Mouse (Mus musculus): ENCODE results near the gene Zmym2. TPM values are rescaled to one million over a fixed set of nuclear protein-coding genes. Genes with fewer than 3 reads are reported as not detected.

Zmym2 gene
- total RNA-seq, 2 experiments from 2014 or later, result 23.9 to 70.2 TPM

DNA sequence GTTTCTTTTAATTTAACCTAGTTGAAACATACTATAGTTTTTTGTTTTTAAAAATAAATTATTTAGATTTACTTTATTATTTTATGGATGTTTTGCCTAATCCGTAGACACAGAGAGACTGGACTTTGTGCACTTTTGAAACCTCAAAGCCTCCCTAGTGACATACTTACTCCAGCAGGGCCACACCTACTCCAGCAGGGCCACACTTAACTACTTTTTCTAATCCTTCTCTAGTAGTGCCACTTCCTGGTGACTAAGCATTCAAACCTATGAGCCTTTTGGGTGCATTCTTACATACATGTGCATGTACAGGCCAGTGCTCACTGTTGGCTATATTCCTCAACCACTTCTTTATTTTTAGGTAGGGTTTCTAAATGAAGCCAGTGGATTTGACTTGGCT lies 19.2 kb downstream of the Zmym2 start:
- no peak for ATAC-seq (replicated peaks; ENCODE audit: poor library complexity)

DNA sequence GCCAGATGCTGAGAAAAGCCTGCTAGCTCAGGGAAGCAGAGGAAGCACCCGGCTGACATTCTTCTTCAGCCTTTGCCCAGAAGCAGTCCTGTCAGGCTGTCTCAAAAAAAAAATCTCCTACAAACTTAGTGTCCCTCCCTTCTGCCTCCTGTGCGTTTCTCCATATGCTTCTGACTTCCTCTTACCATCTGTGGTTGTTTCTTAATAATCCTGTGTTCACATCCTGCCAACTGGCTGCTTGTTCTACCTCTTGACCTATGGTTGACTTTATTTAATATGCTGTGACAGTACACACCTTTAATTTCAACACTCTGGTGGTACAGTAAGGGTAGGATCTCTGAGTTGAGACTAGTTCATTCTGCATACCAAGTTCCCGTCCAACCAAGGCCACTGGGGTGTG lies 32.1 kb downstream of the Zmym2 start:
- ATAC-seq (replicated peaks; ENCODE audit: poor library complexity), result peak; percentile 96

DNA sequence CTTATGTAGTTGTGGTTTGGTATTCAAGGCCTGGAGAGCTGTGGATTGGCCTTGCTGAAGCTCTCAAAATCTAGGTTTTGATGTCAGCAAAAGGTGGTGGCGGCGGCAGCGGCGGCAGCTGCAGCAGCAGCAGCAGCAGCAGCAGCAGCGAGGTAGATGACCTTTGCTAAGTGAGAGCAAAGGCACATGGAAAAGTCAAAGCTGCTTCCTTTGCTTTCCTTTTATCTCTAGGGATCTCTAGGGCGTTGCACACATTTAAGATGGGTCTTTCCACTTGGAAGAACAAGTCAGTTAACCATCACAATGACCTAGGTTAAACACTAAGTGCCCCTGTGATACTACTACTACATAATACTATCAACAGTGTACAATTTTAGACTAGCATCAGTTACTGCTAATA lies 49.0 kb downstream of the Zmym2 start:
- no peak for ATAC-seq (replicated peaks; ENCODE audit: poor library complexity)

DNA sequence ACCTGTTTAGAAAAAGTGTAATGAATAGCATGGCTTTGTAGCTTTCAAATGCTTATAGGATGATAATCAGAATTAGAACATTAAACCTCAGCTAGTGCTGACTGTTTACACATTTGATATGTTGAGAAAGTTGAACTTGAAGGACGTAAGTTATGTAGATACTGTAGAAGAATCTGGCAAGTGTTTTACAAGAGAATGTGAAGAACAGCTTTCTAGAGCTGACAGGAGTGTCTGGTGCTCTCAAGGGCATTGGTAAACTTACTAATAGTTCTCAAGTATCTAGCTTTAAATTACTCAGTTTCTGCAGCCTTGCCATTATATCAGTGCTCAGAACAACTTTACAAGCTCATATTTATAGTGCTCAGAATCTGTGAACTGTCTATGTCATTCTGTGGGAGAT lies 53.5 kb downstream of the Zmym2 start:
- ATAC-seq (replicated peaks; ENCODE audit: poor library complexity), result no peak

DNA sequence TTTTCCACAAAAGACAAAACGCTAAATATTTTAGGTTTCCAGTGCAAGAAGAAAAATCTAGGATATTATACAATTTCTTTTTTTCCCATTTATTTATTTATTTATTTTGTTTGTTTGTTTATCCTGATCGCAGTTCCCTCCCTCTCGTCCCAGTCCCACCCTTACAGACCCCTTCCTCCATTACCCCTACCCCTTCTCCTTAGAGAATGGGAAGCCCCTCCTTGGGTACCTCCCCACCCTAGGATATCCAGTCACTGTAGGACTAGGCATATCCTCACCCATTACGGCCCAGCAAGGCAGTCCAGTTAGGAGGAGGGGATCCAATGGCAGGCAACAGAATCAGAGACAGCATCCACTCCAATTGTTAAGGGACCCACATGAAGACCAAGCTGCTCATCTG lies 66.5 kb downstream of the Zmym2 start:
- ATAC-seq (replicated peaks; ENCODE audit: poor library complexity), result no peak

DNA sequence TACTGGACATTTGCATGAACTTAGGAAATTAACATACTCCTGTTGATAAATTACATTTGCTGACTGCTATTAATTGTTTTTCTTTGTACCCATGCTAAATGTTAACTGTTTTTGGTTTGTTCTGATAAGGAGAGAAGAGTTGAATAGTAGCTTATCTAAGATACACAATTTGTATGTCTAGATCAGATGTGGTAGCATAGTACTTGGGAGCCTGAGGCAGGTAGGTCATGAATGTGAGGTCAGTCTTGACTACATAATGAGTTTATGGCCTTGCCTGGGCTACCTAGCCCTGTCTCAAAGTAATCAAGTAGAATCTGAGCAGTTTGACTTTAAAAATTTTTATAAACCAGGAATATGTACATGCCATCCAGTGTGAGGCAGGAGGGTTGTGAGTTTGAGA lies 67.9 kb downstream of the Zmym2 start:
- ATAC-seq (replicated peaks; ENCODE audit: poor library complexity), result no peak

DNA sequence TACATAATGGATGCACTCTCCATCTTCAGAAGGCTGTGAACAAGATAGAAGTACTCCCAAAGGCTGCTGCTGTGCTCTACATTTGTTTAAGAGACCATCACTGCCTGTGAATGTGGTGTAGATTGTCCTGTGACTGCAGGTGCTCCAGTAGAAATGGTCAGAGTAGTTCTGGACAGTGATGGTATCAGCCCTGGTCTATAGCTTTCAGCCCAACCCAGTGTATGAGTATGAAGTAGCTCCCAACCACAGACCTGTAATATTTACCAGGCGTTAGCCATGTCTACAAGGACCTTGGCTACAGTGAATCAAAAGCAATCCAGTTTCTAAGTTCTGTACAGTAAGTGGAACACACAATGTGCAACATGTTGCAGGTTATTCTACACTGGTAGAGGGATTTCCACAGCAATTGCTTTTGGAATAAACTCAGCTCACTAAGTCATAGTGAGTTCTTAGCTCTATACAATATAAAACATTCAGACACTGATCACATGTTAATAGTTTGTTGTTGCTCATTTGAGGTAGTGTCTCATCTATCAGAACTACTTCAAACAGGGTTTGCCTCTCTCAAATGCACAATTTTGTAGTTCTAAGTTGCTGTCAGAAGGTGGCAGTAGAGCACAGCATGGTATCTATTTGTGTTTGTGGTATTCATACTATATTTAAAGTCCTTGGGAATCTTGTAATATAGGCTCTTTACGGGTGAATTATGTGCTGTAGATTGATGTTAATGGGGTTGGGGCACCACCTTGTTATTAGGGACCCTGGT lies 77.7 kb downstream of the Zmym2 start:
- ATAC-seq (replicated peaks; ENCODE audit: poor library complexity), result peak; percentile 80

DNA sequence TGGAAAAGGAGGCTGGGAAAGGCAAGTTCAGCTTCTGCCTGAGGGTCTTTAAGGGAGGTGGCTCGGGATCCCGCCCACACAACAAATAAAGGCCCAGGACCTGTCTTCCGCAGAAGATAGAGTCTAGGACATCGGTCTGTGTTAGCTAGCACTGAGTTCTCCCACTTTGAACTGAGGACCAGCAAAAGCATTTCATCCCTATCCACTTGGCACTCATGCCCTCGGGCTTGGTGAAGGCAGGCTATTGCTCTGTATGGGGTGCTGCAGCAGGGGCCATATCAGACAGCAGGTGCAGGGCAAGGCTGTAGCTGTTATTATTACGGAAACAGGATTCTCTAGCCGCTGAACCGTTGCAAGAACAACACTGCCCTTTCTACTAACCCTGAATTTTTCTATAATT lies 83.2 kb downstream of the Zmym2 start:
- ATAC-seq (replicated peaks; ENCODE audit: poor library complexity), result no peak

DNA sequence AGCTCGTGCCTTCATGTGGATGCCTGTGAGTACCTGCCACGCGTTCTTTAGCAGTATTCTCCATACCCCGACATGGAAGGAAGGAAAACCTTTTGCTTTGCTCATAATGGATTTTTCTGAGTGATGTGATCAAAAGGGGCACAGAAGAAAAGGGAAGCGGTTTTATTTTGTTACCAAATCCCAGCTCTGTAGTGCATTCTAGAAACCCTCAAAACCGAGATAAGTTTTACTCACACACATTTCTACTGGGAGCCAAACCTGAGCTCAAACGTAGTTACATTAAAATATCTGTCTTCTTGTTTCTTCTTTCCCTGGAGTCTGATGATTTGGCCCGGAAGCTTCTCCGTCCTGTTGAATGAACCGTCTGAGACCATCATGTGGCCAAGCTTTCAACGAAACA lies 83.7 kb downstream of the Zmym2 start:
- no peak for ATAC-seq (replicated peaks; ENCODE audit: poor library complexity)

DNA sequence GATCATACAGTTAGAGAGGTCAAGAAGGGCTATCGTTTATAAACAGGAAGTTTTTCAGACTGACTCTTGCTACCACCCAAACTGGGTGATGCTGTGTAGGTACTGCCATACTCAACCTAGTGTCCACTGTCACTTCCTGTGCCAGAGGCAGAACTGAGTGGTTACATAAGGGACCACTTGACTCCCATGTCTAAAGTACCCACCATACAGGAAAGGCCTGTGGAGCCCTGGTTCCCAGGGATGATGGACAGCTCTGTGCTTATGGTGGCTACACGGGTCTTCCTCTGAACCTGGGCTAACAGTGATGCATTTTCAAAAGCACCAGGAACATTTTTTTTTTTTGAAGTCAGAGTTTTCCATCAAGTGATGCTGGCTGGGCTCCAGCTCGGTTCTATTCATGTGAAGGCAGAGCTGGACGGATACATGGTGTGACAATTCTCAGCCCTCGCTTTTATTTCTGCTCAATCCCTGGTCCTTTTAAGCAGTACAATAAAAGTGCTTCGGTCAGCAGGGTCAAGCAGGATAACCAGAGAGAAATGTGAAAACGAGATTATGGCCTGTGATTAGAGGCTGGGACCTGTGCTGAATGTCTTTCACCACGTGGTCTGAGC lies 91.7 kb downstream of the Zmym2 start:
- no peak for ATAC-seq (replicated peaks; ENCODE audit: poor library complexity)

DNA sequence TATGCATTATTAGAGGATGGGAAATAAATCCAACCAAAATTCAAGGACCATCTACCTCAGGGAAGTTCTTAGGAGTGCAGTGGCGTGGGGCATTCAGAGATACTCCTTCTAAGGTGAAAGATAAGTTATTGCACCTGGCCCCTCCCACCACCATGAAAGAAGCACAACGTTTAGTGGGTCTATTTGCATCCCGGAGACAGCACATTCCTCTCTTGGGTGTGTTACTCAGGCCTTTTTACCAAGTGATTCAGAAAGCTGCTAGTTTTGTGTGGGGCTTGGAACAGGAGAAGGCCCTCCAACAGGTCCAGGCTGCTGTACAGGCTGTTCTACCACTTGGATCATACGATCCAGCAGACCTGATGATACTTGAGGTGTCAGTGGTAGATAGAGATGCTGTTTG lies 102.2 kb downstream of the Zmym2 start:
- ATAC-seq (replicated peaks; ENCODE audit: poor library complexity), result no peak

Other genes with a start within 250 kb of the Zmym2 start
- gene Mphosph8, start 218.4 kb upstream of the Zmym2 start, total RNA-seq (2015), result 45.3 and 51.4 TPM in 2 replicates
- gene Mphosph8, start 218.4 kb upstream of the Zmym2 start, total RNA-seq (2017), result 25.0 and 37.5 TPM in 2 replicates
- 49.9 and 53.3 TPM in 2 replicates for gene Pspc1, start 108.3 kb upstream of the Zmym2 start, total RNA-seq (2015)
- gene Pspc1, start 108.3 kb upstream of the Zmym2 start, total RNA-seq (2017), result 119 and 174 TPM in 2 replicates
- 22.1 and 27.1 TPM in 2 replicates for gene Zmym5, start 74.9 kb upstream of the Zmym2 start, total RNA-seq (2015)
- gene Zmym5, start 74.9 kb upstream of the Zmym2 start, total RNA-seq (2017), result 14.5 and 19.8 TPM in 2 replicates
- gene Gja3, start 171.4 kb downstream of the Zmym2 start, total RNA-seq (2015), result not detected in 2 replicates
- gene Gja3, start 171.4 kb downstream of the Zmym2 start, total RNA-seq (2017), result not detected in 2 replicates
- 0.10 TPM in 1 of 2 replicates, not detected in the other for gene Gjb2, start 218.0 kb downstream of the Zmym2 start, total RNA-seq (2015)
- gene Gjb2, start 218.0 kb downstream of the Zmym2 start, total RNA-seq (2017), result not detected in 2 replicates
- gene Gm4491, start 229.2 kb downstream of the Zmym2 start, total RNA-seq (2015), result not detected in 2 replicates
- not detected in 2 replicates for gene Gm4491, start 229.2 kb downstream of the Zmym2 start, total RNA-seq (2017)
- gene Gjb6, start 247.0 kb downstream of the Zmym2 start, total RNA-seq (2015), result not detected in 2 replicates
- not detected in 2 replicates for gene Gjb6, start 247.0 kb downstream of the Zmym2 start, total RNA-seq (2017)